Mouse (Mus musculus) MEL (cell line): ENCODE data around the gene Gm3327.
"Not testable (repeated sequence)": the region's sequence is repeated elsewhere in the genome, so short reads cannot be mapped to it uniquely, and the experiment has no call there.

ENCODE experiments used
- CHD2 ChIP-seq: IDR thresholded peaks from 2 replicates; pipeline ENCODE4 v1.6.1; 2011; ENCODE audit warnings: low read length, improper control_type of control experiment
- CTCF ChIP-seq, 3 experiments: IDR thresholded peaks in 2 of 3; conservative IDR thresholded peaks in 1 of 3; 2 replicates each; pipeline ENCODE4 v1.5.1; 2011 to 2012; ENCODE audit warnings: low read length in 3 of 3, low read depth in 2 of 3, mild to moderate bottlenecking in 2 of 3, improper control_type of control experiment in 1 of 3, inconsistent platforms in 1 of 3, mixed read lengths in 1 of 3, moderate library complexity in 1 of 3; ENCODE audit not compliant: control insufficient read depth in 1 of 3, insufficient read depth in 1 of 3, poor library complexity in 1 of 3, severe bottlenecking in 1 of 3
- EP300 ChIP-seq, 2 experiments: IDR thresholded peaks; 2 replicates each; pipeline ENCODE4 v1.6.1; 2011; ENCODE audit warnings: improper control_type of control experiment in 2 of 2, low read length in 2 of 2, low read depth in 1 of 2, mild to moderate bottlenecking in 1 of 2
- ETS1 ChIP-seq: IDR thresholded peaks from 2 replicates; pipeline ENCODE4 v1.6.1; 2012; ENCODE audit warnings: low read depth, mild to moderate bottlenecking, inconsistent platforms, low read length, improper control_type of control experiment, moderate library complexity
- MAX ChIP-seq: IDR thresholded peaks from 2 replicates; pipeline ENCODE4 v1.6.1; 2011; ENCODE audit warnings: low read length, improper control_type of control experiment
- MYB ChIP-seq: IDR thresholded peaks from 2 replicates; pipeline ENCODE4 v1.6.1; 2011; ENCODE audit warnings: mild to moderate bottlenecking, low read depth, low read length, improper control_type of control experiment
- MYC ChIP-seq: IDR thresholded peaks from 2 replicates; pipeline ENCODE4 v1.6.1; 2011; ENCODE audit warnings: low read depth, mild to moderate bottlenecking, low read length, improper control_type of control experiment, moderate library complexity
- POLR2A ChIP-seq, 2 experiments: IDR thresholded peaks; 2 replicates each; pipeline ENCODE4 v1.6.1; 2011 to 2012; ENCODE audit warnings: low read length in 2 of 2, mild to moderate bottlenecking in 2 of 2, control low read depth in 1 of 2, improper control_type of control experiment in 1 of 2, low read depth in 1 of 2, moderate library complexity in 1 of 2; ENCODE audit not compliant: control insufficient read depth in 1 of 2, insufficient read depth in 1 of 2, poor library complexity in 1 of 2
- POLR2AphosphoS2 ChIP-seq: IDR thresholded peaks from 2 replicates; pipeline ENCODE4 v1.6.1; 2011; ENCODE audit warnings: low read length, improper control_type of control experiment
- RAD21 ChIP-seq: IDR thresholded peaks from 2 replicates; pipeline ENCODE4 v1.6.1; 2011; ENCODE audit warnings: mild to moderate bottlenecking, low read depth, low read length, improper control_type of control experiment
- SMC3 ChIP-seq: IDR thresholded peaks from 2 replicates; pipeline ENCODE4 v1.6.1; 2011; ENCODE audit warnings: low read depth, low read length, improper control_type of control experiment
- TBP ChIP-seq: IDR thresholded peaks from 2 replicates; pipeline ENCODE4 v1.8.0; 2011; ENCODE audit warnings: low read depth, low read length, improper control_type of control experiment
- UBTF ChIP-seq: IDR thresholded peaks from 2 replicates; pipeline ENCODE4 v1.6.1; 2012; ENCODE audit warnings: low read depth, mild to moderate bottlenecking, inconsistent platforms, low read length, improper control_type of control experiment, moderate library complexity, borderline replicate concordance; ENCODE audit not compliant: insufficient read depth

GRCm38 (mm10) chr14:44086588-44086987 lies 37.1 kb upstream of the Gm3327 start:
- not testable (repeated sequence) for TF ChIP-seq UBTF; MYB; ETS1; MAX; POLR2A (IDR thresholded peaks at IDR 0.05; ENCODE audit: control insufficient read depth in 1 of 2, insufficient read depth in 1 of 2, low read depth in 1 of 2, low read length in 2 of 2, poor library complexity in 1 of 2); EP300 (IDR thresholded peaks at IDR 0.05; ENCODE audit: low read depth in 1 of 2, low read length in 2 of 2); SMC3; CTCF (IDR thresholded peaks at IDR 0.05 in 2 of 3, conservative IDR thresholded peaks at IDR 0.05 in 1 of 3; ENCODE audit: control insufficient read depth in 1 of 3, insufficient read depth in 1 of 3, low read depth in 2 of 3, low read length in 3 of 3, poor library complexity in 1 of 3, severe bottlenecking in 1 of 3); TBP; RAD21; MYC; CHD2; POLR2AphosphoS2
